Mouse (Mus musculus) testis, adult 2 months (tissue): ENCODE results near the gene Tmem183a.

Experiments used
- CTCF ChIP-seq: fragments of 200-500 bp; IDR thresholded peaks from 2 replicates; pipeline ENCODE4 v1.5.1; 2012; ENCODE audit warnings: low read depth, mild to moderate bottlenecking, inconsistent platforms, low read length, moderate library complexity; ENCODE audit not compliant: control insufficient read depth, insufficient read depth, insufficient replicate concordance
- POLR2A ChIP-seq: fragments of 200-500 bp; IDR thresholded peaks from 2 replicates; pipeline ENCODE4 v1.6.1; 2012; ENCODE audit warnings: low read depth, mild to moderate bottlenecking, inconsistent platforms, low read length, moderate library complexity; ENCODE audit not compliant: control insufficient read depth

GRCm38 (mm10) chr1:134335211-134335923 lies 26.4 kb downstream of the Tmem183a start:
- no peak for TF ChIP-seq CTCF
- TF ChIP-seq POLR2A = no peak
